Mouse (Mus musculus): ENCODE data around the gene 4930415L06Rik.

Gene 4930415L06Rik

GRCm38 (mm10) chrX:89932752-89933151 lies at the start of gene 4930415L06Rik:
4930415L06Rik (minus strand) TSS chrX:89932852.
- DNase-seq (ENCODE audit: low spot score in 2 of 2): no peak

DNA sequence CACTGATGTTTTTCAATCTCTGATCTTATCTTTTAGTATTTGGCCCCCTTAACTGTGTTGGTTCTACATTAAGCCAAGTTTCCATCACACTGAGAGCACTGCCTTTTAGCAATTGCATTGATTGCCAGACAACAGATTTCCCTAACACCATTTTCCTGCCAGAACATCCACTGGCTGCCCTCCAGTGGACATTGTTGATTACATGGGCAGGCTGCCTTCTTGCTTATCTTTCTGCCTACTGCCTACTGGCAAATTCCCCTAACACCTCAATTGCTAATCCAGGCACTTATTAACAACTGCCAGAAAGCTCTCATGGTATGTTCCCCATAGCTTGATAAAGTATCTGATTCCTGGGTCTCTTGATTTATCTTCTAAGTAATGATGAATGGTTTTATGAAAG lies 46.0 kb upstream of the 4930415L06Rik start:
- DNase-seq (ENCODE audit: low spot score in 2 of 2): no peak

DNA sequence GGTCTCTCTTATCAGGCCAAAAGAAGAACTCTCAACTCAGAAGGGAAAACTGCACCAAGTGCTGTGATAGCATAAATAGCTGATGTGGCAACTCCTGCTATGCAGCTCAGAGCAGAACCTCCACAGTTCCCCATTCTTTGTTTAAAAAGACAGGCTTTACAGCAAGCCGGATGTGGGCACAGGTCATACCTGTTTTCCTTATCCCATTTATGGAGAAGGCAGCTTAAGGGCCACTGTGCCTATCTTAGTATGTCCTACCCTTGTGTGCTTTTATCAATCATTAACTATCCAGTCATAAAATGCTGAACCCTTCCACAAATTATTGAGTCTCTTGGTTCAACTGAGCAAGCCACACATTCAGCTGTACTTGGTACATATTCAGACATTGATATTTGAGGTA lies 27.8 kb downstream of the 4930415L06Rik start:
- DNase-seq (ENCODE audit: low spot score in 2 of 2): no peak

Measured in spleen, postnatal 4 days (tissue).